Mouse (Mus musculus): Measurements from ENCODE around the gene Bri3bp.
"Not testable (repeated sequence)": the region's sequence is repeated elsewhere in the genome, so short reads cannot be mapped to it uniquely, and the experiment has no call there.

The Bri3bp gene

GRCm38 (mm10) chr5:125441234-125442114 is at the start of gene Bri3bp:
TSS of gene Bri3bp (plus strand) at chr5:125441568.
- peak; percentile 54 to 59 for DNase-seq (ENCODE audit: low spot score in 2 of 2)

- DNase-seq (ENCODE audit: low spot score in 2 of 2), result peak; percentile 47 to 55
Measured at GRCm38 (mm10) chr5:125391609-125392008, 49.8 kb upstream of the Bri3bp start.

DNA sequence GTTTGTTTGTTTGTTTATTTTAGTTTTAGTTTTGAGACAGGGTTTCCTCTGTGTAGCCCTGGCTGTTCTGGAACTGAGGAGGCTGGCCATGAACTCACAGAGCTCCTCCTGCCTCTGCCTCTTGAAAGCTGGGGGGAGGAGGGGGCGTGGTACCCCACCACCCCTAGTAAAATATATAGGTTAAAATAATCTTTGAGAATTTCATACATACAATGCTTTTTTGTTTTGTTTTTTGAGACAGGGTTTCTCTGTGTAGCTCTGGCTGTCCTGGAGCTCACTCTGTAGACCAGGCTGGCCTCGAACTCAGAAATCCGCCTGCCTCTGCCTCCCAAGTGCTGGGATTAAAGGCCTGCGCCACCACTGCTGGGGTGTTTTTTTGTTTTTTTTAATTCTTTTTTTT is 49.2 kb upstream of the Bri3bp start:
- not testable (repeated sequence) for DNase-seq (ENCODE audit: low spot score in 2 of 2)

GRCm38 (mm10) chr5:125392618-125392976 is 48.8 kb upstream of the Bri3bp start:
- DNase-seq (ENCODE audit: low spot score in 2 of 2), result no peak

DNA sequence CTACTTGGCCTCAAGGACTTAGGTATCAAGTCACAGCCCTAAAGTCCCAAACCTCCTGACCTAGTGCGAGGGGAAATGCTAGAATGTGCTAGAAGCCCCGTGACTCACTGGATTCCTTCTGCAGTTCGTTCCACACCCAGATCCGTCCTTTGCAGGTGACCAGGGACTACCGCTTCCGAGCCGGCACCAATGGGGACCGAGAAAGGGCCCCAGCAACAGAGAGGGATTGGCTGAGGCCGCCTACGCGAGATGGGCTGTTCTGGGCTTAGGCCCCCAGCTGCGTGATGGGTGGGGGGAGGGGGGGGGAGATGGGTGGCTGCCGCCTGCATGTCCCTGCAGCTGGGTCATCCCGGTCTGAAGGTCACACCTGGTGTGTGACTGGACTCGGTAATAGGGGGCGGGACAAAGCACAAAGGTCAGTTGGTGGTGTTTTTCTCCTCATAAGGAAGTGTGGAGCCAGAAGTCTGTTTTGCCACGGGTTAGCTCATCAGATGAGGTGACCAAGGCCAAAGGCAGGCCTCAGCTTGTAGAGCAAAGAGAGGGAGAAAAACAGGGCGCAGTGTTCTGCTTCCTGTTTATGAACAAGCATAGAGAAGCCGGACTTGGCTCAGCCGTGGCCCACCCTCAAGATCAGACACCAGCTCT is 48.3 kb upstream of the Bri3bp start:
- DNase-seq (ENCODE audit: low spot score in 2 of 2), result peak; percentile 96 to 97

DNA sequence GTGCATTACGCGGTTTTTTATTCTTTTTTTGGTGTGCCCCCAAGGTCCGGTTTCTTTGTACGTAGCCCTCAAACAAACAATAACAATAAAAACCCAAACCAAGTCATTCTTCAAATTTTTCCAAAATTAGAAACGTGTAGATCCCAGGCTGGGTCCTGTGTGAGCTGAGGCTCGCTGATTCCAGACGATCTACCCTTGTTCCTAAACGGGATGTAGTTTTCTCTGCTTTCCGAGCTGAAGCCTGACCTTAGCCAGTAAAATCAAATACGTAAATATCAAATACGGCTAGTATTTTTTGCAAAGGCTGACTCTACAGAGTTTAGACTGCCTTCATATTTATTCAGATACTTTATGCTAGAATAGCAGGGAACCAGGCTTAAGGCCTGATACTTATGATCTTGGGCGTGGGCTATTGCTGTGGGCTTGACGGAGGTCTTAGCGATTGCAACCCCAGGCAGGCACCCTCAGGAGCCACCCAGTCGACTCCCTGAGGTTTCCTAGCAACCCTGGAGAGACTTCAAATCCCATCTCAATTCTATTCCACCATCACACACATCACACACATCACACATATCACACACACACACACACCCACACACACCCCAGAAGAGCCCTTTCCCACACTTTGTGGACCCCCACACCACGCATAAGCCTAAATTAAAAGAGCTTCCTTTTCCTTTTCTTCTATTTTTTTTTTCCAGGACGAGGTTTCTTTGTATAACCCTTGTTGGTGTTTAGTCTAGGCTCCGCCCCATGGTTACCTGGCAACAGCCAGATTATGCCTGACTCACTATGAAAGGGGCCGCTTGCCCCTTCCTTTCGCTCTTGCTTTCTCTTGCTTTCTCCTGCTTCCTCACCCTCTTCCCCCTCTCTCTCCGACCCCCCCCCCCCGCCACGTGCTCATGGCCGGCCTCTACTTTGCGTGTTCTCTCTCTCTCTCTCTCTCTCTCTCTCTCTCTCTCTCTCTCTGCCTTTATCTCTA is 47.5 kb upstream of the Bri3bp start:
- peak; percentile 79 to 84 for DNase-seq (ENCODE audit: low spot score in 2 of 2)

- DNase-seq (ENCODE audit: low spot score in 2 of 2), result no peak
Measured at GRCm38 (mm10) chr5:125395008-125395407, 46.4 kb upstream of the Bri3bp start.

DNA sequence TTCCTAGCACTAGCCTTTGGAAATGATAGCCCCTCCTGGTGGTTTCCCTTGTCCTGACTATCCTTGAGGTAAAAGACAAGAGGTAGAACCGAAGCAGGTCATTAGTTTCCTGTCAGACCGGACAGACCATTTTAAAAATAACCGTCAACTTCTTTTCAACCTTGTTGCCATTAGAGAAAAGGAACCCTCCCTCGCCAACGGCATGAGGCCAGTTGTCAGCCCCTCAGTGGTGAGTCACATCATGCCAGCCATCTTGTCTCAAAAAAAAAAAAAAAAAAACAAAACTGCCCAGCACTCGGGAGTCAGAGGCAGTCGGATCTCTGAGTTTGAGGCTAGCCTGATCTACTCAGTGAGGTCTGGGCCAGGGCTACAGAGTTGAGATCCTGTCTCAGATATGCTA is 40.5 kb upstream of the Bri3bp start:
- no peak for DNase-seq (ENCODE audit: low spot score in 2 of 2)

DNA sequence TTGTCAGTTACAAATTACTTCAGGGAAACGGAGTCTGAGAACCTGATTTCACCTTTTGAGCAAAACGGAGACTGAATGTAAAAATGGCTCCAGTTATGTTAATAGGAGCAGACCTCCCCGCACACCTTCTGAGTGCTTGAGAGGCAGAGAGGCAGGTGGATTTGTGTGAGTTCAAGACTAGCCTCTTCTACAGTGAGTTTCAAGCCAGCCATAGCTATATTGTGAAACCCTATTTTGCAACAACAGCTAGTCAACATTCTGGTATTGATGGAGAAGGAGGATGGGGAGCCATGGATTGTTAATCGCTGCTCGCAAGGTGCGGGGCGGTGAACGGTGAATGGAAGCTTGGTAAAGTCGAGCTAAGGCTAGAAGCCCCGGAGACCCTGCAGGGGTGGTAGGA is 38.9 kb upstream of the Bri3bp start:
- DNase-seq (ENCODE audit: low spot score in 2 of 2), result no peak

DNA sequence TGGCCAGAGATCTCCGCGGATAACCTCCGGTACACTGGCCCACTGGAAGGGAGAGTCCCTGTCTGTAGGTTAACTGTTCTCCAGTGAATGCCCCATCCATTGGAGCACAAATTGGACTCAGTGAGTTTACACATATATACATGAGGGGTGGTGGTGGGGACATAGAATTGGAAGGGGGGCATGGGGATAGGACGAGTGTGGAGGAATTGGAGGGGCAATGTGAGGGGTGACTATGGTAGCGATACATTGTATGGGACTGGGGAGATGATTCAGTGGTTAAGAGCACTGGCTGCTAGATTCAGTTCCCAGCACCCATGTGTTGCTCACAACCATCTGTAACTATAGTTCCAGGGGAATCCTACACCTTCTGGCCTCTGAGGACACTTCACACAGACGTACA is 38.4 kb upstream of the Bri3bp start:
- DNase-seq (ENCODE audit: low spot score in 2 of 2), result no peak

DNA sequence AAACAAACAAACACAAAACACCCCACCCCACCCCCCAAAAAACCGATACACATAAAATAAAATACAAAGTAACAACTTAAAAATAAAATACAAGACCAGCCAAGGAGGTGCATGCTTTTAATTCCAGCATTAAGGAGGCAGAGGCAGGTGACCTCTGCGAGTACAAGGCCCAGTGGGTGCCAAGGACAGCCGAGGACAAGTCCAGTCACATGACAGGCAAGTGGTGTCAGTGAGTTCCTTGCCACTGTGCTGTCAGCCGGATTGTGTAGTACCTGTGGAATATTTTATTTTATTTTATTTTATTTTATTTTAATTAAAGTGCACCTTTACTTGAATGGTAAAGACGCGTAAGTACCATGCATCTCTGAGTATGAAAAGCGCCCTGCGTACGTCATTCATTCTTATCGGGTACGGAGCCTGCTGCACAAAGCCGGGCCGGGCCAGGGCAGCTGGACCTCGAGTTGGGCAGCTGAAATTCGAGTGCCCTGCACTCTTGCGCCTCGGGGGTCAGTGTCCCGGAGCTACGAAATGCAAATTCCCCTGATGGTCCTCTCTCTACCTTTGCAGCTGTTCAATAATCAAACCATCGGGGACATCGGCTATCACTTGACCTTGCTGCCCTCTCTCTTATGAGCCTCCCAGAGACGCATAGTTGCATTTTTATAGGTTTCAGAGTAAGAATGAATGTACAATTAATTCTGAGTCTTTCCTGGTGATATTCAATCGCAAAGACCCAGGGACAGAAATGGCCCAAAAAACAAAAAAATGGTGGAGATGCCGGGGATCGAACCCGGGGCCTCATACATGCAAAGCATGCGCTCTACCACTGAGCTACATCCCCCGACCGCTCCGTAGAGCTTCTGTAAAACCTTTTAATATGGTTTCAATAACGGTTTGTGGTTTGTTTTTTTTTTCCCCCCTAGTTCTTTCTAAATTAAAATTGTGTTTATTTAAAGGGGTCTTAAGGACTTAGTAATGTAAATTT is 37.6 kb upstream of the Bri3bp start:
- DNase-seq (ENCODE audit: low spot score in 2 of 2), result peak; percentile 63 to 68

GRCm38 (mm10) chr5:125404536-125404902 is 36.8 kb upstream of the Bri3bp start:
- DNase-seq (ENCODE audit: low spot score in 2 of 2), result no peak

DNA sequence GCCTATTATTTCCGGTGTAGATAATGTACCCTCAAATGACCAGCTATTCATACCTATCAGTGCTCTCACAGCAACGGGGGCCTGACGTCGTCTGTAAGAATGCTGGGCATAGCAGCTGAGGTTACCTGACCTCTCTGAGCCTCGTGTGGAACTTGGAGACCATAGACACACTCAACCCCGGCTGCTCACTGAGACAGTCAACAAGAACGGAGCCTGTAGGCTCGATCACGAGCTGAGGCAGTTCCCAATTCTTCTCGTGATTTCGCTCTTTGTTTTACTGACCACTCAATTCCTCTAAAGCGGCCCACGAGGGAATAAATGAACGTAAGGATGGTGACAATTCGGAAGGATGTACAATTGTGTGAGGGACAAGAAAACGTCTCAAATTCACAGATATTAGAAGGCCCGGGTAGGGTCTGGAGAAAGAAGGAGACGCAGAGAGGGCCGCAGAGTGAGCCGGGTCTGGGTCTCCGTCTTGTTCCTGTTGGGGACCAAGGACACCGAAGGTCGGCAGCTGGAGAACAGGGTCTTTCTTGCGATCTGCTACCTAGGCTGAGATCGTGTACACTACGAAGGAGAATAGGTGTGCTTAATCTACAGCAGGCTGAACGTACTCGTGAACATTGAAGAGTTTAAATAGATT is 36.3 kb upstream of the Bri3bp start:
- peak; percentile 27 to 54 for DNase-seq (ENCODE audit: low spot score in 2 of 2)

DNA sequence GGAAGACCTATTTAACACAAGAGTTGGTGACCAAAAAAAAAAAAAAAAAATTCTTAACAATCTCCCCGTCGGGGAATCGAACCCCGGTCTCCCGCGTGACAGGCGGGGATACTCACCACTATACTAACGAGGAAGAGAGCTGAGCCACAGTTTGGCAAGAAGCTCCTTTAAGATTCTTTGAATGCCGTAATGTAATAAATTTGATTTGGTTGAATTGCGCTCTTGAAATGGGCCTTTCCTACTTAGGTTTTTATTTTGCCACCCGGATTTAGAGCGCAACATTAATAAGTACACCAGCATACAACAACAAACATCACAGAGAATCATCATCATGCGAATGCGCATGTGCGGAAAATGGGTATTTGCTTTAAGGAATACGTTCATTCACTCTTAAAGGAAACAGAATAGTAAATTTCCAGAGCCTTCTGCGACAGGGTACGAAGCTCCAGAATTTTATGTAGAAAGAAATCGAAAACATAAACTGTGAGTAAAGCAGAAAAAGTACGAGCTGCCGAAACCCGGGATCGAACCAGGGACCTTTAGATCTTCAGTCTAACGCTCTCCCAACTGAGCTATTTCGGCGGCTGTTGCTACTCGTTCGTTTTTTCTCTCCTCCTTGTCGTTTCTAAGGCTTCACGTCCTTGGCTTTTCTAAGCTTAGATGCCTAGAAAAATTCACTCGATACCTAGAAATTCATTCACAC is 35.7 kb upstream of the Bri3bp start:
- DNase-seq (ENCODE audit: low spot score in 2 of 2), result peak; percentile 79 to 88

DNA sequence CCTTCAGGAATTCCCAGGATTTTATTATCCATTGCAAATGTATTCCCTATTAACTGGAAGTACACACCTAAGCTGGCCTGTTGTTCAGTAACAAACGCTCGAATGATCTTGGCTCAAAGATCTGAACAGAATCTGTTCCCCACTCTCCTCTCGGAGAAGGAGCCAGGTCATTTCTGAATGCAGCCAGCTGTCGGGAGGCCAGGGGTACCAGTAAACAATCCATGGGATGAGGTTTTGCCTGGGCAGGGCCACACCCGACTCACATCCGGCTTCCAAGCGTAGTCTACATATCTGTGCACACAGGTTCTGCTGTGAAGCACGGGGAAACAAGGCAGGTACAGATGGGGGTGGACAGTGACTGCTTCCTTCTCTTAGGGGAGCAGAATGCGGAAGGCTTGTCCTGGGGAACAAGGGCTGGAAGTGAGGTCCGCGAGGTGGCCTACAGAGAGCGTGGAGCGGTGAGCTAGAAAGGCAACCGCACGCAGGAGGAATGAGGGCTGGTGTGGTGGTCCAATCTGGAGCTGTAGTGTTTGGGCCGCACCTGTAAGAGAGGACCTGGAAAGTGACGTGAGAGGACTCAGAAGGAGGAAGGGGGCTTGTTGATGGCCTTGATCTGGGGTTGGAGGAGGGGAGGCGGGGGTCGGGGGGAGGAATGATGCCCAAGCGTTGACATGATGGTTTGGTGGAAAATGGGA is 34.9 kb upstream of the Bri3bp start:
- DNase-seq (ENCODE audit: low spot score in 2 of 2), result peak; percentile 54 to 59

DNA sequence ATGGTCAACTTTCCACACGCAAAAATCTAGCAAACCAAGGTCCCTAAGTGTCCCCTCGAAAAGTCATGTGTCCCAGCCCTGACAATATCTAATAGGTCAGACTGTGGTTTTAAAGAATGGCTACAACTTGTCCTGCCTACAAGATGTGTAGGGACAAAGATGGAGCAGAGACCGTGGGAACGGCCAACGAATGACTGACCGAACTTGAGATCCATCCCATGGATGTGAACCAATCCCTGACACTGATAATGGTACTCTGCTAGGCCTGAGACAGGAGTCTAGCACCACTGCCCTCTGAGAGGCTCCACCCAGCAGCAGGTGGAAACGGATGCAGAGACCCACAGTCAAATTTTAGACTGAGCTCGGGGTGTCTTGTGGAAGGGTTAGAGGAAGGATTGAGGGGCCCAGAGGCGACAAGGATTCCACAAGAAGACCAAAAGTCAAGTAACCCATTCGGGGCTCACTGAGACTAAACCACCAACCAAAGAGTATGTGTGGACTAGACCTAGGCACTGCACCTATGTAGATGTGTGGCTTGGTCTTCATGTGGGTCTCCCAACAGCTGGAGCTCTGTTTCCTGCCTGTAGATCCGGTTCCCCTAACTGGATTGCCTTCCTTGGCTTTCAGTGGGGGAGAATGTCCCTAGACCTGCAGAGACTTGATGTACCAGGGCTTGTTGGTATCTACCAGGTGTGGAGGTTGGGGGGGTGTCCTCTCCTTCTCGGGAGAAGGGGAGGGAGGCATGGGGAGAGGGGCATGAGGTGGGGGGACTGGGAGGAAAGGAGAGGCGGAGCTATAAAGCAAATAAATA is 34.1 kb upstream of the Bri3bp start:
- no peak for DNase-seq (ENCODE audit: low spot score in 2 of 2)

DNA sequence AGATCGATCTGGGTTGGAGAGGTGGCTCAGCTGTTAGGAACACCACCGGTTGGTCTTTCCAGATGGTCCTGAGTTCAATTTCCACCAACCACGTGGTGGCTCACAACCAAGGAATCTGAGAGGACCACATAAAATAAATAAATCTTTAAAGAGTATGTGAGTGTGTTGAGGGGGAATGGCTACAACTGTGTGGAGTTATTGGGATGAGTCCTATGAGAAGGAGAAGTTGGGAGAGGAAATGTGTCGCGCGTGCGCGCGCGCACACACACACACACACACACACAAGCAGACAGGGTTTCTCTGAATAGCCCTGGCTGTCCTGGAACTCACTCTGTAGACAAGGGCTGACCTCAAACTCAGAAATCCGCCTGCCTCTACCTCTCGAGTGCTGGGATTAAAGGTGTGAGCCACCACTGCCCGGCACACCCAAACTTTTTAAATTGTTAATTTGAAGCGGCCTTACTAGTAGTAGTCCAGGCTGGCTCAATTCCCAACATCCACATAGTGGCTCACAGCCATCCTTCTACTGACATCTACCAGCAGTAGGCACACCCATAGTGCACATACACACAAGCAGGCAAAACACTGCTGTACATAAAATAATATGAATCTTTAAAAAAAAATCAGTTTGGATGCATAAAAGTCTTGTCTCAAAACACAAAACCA is 33.3 kb upstream of the Bri3bp start:
- no peak for DNase-seq (ENCODE audit: low spot score in 2 of 2)

GRCm38 (mm10) chr5:125408842-125409241 is 32.5 kb upstream of the Bri3bp start:
- DNase-seq (ENCODE audit: low spot score in 2 of 2), result peak; percentile 74 to 83
